Mouse (Mus musculus) induced T-regulatory cell, adult 2 months (primary cell): ENCODE results near the gene Trim12a.
"Not testable (repeated sequence)": the region's sequence is repeated elsewhere in the genome, so short reads cannot be mapped to it uniquely, and the experiment has no call there.

Experiments used
- DNase-seq: peaks from one replicate; pipeline ENCODE4 v3.0.0-alpha.2; 2012; ENCODE audit warnings: low read depth

The Trim12a gene

GRCm38 (mm10) chr7:104315369-104316080 is at the start of gene Trim12a:
TSS of gene Trim12a (minus strand) at chr7:104315466.
- DNase-seq: peak; percentile 43

GRCm38 (mm10) chr7:104353600-104353967 is 38.3 kb upstream of the Trim12a start:
- no peak for DNase-seq

GRCm38 (mm10) chr7:104352717-104353599 is 37.7 kb upstream of the Trim12a start, which contains the start of gene Trim12c:
TSS of gene Trim12c (minus strand) at chr7:104353362.
- peak; percentile 96 for DNase-seq

DNA sequence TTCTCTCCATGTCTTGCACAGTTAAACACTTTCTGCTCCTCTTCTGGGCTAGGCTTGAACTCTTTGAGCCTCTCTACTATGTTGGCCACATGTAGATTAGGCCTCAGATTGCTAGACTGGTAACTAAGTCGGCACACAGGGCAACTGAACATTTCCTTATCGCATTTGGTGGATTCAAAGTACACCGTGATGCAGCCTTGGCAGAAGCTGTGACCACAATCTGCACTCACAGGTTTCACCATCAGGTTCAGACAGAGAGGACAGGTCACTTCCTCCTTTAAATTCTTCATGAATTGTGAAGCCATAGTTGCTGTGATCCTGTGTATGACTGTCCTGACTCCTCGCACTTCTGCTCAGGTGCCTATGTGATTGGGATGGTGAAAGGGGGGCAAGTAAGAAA is 32.8 kb upstream of the Trim12a start:
- DNase-seq: not testable (repeated sequence)

- not testable (repeated sequence) for DNase-seq
Observed at GRCm38 (mm10) chr7:104340744-104341143, 25.5 kb upstream of the Trim12a start.

DNA sequence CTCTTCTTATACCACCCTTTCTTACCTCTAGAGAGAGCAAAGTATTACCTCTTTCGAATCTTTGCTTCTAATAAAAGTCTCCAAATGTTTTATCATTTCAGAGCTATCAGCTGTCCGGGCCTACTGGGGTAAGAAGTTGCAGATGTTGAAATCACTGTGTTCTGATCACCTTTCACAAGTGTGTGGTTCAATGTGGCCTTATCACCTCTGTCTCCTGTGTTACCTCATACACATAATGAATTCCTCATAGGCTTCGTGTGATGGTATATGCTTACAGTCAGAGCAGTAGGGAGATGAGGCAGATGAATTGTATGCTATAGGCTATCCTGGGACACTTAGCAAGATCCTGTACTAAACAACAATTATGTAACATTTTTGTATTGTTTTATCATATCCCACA is 20.3 kb upstream of the Trim12a start:
- DNase-seq: not testable (repeated sequence)

GRCm38 (mm10) chr7:104329171-104329570 is 13.9 kb upstream of the Trim12a start, which contains the start of gene Trim34b:
TSS of gene Trim34b (plus strand) at chr7:104329471.
- DNase-seq: not testable (repeated sequence)

DNA sequence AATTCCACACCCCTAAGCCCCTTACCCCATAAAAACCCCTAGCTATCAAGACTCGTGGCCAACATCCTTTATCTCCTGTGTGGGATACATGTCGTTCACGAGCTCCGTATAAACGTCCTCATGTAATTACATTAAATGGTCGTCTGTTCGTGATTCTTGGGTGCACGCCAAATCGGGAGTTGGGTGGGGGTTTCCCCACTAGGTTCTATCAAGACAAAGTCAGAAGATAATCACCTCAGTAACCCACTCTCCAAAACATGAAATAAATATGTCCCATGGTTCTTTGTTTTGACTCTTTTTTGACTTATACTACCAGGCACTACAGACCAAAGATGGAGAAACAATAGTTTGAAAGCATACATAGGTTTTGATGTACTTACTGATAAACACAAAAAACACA is 6.8 kb upstream of the Trim12a start:
- peak; percentile 36 for DNase-seq

GRCm38 (mm10) chr7:104314796-104315353 is 391 bp downstream of the Trim12a start:
- peak; percentile 89 for DNase-seq

DNA sequence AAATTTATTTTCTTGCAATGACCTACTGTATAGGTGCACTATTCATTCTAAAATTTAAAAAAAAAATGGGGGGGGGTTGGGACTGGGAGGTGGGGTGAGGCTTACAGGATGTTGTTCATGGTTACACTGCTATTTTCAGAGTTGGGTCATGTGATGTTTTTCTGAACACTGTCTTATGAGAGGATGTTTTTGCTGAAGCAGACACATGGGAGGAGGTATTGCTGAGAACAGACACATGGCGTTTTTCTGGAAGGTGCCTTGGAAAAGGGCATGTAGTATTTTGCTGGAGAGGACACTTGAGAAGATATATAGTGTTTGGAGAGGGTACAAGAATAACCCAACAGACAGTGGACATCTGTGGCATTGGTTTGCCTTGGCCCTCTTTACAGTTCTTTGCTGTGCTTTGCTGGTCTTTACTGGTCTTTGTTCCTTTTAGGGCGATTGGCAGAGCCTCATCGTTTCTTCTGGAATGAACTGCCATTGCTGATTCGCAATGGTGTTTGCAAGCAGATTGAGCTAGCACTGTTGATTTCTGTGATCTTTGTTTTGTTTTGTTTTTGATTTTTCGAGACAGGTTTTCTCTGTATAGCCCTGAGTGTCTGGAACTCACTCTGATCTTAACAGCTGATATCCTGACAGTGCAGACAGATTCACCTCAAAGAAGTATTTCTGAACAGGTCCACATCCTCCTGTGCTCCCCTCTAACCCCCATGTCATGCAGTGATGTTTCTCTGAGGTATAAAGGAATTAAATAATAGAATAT is 23.4 kb downstream of the Trim12a start:
- DNase-seq: peak; percentile 80

DNA sequence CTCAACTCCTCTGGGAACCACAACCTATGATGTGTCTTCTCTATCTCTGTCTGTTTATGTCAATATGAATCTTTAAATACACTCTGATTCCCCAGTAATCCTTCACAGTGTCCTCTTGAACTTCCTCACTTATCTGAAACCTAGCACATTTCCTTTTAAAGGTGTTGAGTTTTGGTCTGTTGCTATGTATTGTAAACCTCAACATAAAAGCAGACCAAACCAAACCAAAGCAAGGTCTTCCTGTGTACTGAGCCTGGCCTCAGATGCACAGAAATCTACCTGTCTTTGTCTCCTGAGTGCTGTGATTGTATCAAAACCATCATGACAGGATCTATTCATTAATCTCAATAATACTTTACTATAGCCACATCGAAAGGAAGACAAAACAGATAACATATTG is 24.6 kb downstream of the Trim12a start:
- DNase-seq: peak; percentile 75

GRCm38 (mm10) chr7:104287576-104288443 is 27.5 kb downstream of the Trim12a start, which contains the start of gene Trim5:
TSS of gene Trim5 (minus strand) at chr7:104288094.
- DNase-seq: peak; percentile 85

DNA sequence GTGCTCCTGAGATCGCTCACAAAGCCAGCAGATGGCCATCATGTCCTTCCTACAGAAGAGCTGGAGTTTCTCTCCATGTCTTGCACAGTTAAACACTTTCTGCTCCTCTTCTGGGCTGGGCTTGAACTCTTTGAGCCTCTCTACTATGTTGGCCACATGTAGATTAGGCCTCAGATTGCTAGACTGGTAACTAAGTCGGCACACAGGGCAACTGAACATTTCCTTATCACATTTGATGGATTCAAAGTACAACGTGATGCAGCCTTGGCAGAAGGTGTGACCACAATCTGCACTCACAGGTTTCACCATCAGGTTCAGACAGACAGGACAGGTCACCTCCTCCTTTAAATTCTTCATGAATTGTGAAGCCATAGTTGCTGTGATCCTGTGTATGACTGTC is 35.9 kb downstream of the Trim12a start:
- DNase-seq: not testable (repeated sequence)

DNA sequence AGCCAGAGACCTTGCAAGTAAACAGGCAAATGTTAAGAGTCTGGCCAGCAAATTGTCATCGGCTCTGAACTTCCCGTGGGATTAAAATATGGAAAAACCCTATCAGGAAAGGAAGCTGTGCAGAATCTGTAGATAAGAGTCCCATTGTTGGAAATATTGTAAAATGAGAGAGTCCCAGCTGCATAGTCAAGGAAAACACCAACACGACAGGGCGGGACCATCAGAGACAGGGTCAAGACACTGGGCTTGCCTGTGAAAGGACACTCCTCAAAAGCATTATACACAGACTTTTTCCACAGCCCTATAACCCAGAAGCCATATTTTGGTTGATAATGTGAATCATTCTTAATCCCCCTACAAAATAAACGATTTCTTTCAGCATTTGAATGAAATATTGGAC is 49.9 kb downstream of the Trim12a start:
- not testable (repeated sequence) for DNase-seq

- not testable (repeated sequence) for DNase-seq
Observed at GRCm38 (mm10) chr7:104260380-104260779, 54.9 kb downstream of the Trim12a start.
